Mouse (Mus musculus): Measurements from ENCODE around the gene Fgd3. TPM values are rescaled to one million over a fixed set of nuclear protein-coding genes. Genes with fewer than 3 reads are reported as not detected.

Fgd3 gene
- not detected in 2 replicates for polyA plus RNA-seq (2012; ENCODE audit: insufficient read depth, insufficient read length, low replicate concordance, missing spikeins)

DNA sequence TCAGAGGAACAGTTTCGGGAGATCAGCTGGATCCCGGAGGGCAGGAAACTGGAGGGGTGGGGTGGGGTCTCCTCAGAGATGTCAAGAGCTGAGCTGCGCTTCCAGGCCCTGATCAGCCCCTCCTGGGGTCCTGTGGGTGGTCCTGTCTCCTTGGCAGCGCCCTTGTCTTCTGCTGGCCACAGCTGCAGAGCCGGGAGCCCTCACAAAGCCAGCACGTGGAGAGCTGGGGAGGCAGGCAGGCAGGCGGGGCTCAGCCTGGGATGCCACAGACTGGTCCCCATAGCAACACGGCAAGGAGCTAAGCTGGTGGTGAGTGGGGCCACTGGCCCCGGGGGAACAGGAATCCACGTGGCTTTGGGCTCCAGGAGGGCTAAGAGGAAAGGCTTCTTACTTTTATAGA is at the start of gene Fgd3:
Gene Fgd3, minus strand, starts transcription at position 272 of the 400 bp plus-strand sequence.
- H3K4me3 ChIP-seq (ENCODE audit: insufficient read depth, low read depth, low read length): peak within 1 kb of the TSS; percentile 51
- no peak for TF ChIP-seq POLR2A (IDR thresholded peaks at IDR 0.05; ENCODE audit: insufficient read depth, low read depth, low read length)
- no peak for TF ChIP-seq CTCF (IDR thresholded peaks at IDR 0.05; ENCODE audit: insufficient read depth, low read depth, low read length)
- H3K27ac ChIP-seq (ENCODE audit: insufficient read depth, low read depth, low read length): peak within 1 kb of the TSS; percentile 40
- WGBS: under 1% methylated on average over 10 of the region's 10 CpGs
- H3K4me1 ChIP-seq (ENCODE audit: control insufficient read depth, insufficient read depth, low read length): peaks cover 31% of the 10 kb centered on the region

DNA sequence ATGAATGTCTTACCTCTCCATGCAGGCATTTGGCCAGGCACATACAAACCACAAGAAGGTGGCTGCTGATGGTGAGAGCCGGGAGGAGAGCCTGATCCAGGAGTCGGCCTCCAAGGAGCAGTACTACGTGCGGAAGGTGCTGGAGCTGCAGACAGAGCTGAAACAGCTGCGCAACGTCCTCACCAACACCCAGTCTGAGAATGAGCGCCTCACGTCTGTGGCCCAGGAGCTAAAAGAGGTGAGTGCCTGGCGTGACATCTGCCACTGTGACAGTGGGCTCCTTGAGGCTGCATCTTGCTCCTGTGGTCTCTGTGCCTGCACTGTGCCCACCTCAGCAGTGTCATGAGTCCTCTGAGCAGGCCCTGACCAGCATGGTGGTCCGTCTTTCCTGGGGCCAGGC is 49.3 kb upstream of the Fgd3 start:
- TF ChIP-seq POLR2A (IDR thresholded peaks at IDR 0.05; ENCODE audit: insufficient read depth, low read depth, low read length) (no peak), CTCF (IDR thresholded peaks at IDR 0.05; ENCODE audit: insufficient read depth, low read depth, low read length) (no peak)
- H3K4me1 ChIP-seq (ENCODE audit: control insufficient read depth, insufficient read depth, low read length): peaks cover 29% of the 10 kb centered on the region
- H3K27ac ChIP-seq (ENCODE audit: insufficient read depth, low read depth, low read length): no peak overlapping the region
- WGBS: 89% methylated on average over 10 of the region's 10 CpGs
- H3K4me3 ChIP-seq (ENCODE audit: insufficient read depth, low read depth, low read length): no peak overlapping the region

DNA sequence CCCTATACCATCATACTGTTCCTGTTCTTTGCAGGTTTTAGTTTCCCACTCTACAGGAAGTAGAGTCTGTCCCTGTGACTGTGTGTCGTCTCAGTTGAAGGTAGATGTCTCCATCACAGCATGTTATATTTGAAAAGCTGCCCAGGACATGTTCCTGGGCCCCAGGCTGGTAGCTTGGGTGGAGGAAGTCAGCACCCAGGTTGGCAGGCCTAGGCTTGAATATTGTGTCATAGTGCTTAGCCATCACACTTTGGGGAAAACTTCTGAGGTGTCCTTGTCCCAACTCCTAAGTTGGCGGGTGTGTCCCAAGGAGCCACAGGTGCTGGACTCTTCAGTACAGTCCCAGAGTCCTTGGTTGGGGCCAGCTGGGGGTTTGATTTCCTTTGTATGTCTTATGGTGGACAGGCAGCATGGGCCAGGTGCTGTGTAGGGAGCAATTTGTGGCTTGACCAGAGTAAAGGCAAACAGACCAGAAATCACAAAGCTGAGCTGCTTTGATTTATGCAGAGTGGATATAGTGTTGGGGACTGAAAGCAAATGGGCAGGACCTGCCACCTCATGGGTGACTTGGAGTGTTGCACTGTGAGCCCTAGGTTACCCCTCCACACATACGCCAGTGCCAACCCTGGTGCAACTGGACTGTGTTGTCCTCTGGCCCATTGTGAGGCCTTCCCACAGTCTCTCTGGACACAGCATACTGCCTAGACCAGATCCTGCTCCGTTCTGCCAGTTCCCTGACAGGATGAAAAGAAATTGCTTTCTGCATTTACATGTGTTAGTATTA is 47.7 kb upstream of the Fgd3 start:
- WGBS: 76% methylated on average over 4 of the region's 4 CpGs
- TF ChIP-seq CTCF (IDR thresholded peaks at IDR 0.05; ENCODE audit: insufficient read depth, low read depth, low read length): no peak
- no peak for TF ChIP-seq POLR2A (IDR thresholded peaks at IDR 0.05; ENCODE audit: insufficient read depth, low read depth, low read length)
- no peak overlapping the region for H3K27ac ChIP-seq (ENCODE audit: insufficient read depth, low read depth, low read length)
- H3K4me3 ChIP-seq (ENCODE audit: insufficient read depth, low read depth, low read length): no peak overlapping the region
- H3K4me1 ChIP-seq (ENCODE audit: control insufficient read depth, insufficient read depth, low read length): peaks cover 33% of the 10 kb centered on the region

DNA sequence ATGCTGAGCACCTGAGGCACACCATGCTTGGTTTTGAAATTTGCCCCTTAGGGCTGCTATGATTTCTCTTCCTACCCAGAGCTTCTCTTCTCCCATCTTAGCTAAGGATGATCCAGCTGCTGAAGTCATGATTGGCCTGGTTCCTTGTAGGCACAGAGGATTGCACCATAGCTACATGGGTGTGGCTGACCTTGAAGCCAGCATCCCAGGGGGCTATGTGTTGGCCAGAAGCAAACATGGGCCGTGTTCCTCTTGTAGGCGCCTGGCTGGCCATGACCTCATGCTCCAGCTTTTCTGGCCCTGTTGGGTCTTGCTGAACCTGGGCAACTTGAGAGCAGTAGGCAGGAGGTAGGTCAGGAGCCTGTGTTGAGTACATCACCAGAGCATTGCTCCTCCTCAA is 44.6 kb upstream of the Fgd3 start:
- 73% methylated on average over 2 of the region's 2 CpGs for WGBS
- H3K4me1 ChIP-seq (ENCODE audit: control insufficient read depth, insufficient read depth, low read length): peaks cover 26% of the 10 kb centered on the region
- no peak overlapping the region for H3K27ac ChIP-seq (ENCODE audit: insufficient read depth, low read depth, low read length)
- H3K4me3 ChIP-seq (ENCODE audit: insufficient read depth, low read depth, low read length): no peak overlapping the region
- no peak for TF ChIP-seq POLR2A (IDR thresholded peaks at IDR 0.05; ENCODE audit: insufficient read depth, low read depth, low read length)
- TF ChIP-seq CTCF (IDR thresholded peaks at IDR 0.05; ENCODE audit: insufficient read depth, low read depth, low read length): no peak

DNA sequence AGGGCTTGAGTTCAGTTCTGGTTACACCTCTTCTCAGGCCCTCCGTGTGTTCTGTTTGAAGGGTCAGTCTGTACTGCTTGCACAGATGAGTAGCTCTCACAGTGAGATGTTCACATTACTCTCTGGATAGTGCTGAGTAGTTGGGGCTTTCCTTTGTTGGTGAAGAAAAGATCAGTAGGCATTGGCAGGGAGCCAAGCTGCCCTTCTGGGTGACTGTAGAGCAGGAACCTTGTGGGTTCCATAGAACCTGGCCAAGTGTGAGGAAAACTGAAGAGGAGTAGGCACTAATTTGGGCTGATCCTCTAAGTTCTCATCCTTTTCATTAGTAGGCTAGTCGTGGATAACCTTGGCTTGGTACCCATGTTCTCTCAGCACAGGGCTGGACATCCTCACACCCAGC is 42.7 kb upstream of the Fgd3 start:
- Histone ChIP-seq H3K4me3 (ENCODE audit: insufficient read depth, low read depth, low read length) (no peak overlapping the region), H3K27ac (ENCODE audit: insufficient read depth, low read depth, low read length) (no peak overlapping the region), H3K4me1 (ENCODE audit: control insufficient read depth, insufficient read depth, low read length) (peaks cover 24% of the 10 kb centered on the region)
- TF ChIP-seq CTCF (IDR thresholded peaks at IDR 0.05; ENCODE audit: insufficient read depth, low read depth, low read length): no peak
- no peak for TF ChIP-seq POLR2A (IDR thresholded peaks at IDR 0.05; ENCODE audit: insufficient read depth, low read depth, low read length)
- WGBS: 47% methylated on average over 2 of the region's 2 CpGs

DNA sequence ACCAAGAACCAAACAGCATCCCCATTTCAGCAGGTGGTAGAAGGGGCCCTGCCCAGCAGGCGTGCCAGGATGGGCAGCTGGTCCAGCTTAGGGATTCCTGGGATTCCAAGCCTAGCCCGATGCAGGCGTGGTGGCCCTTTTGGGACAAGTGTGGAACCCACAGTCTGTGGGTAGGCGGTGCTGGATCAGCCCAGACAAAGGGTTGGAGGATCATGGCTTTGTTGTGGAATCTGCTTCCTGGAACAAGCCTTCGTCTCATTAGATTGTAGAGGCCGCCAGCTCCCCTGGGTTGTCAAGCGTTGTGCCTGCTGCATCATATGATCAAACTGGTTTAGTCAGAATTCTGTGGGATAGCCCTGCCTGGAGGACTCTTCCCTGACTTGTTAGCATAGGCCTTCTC is 42.3 kb upstream of the Fgd3 start:
- Histone ChIP-seq H3K4me1 (ENCODE audit: control insufficient read depth, insufficient read depth, low read length) (peaks cover 24% of the 10 kb centered on the region), H3K4me3 (ENCODE audit: insufficient read depth, low read depth, low read length) (no peak overlapping the region), H3K27ac (ENCODE audit: insufficient read depth, low read depth, low read length) (no peak overlapping the region)
- 62% methylated on average over 7 of the region's 7 CpGs for WGBS
- TF ChIP-seq POLR2A (IDR thresholded peaks at IDR 0.05; ENCODE audit: insufficient read depth, low read depth, low read length) (no peak), CTCF (IDR thresholded peaks at IDR 0.05; ENCODE audit: insufficient read depth, low read depth, low read length) (no peak)

DNA sequence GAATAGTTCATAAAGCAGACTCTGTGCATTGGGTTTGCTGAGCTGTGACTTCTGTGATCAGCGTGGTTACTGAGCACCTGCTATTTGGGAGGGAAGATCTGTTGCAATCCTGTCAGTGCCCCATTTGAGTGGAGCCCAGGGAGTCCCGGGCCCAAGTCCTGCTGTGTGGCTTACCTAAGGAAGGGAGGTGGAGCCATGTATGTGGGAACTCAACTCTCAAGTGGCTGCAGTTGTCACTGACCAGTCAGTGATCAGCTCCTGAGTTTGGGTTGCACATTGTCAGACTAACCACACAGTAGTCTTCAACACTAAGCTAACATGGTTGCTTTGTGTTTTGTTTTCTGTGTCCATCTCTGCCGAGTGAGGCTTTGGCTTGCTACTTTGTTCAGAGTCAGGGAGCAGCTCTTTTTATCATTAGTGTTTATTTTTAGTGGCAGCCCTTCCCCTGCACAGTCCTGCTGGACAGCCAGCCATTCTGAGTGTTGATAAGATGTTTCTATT is 40.8 kb upstream of the Fgd3 start:
- Histone ChIP-seq H3K4me1 (ENCODE audit: control insufficient read depth, insufficient read depth, low read length) (peaks cover 20% of the 10 kb centered on the region), H3K4me3 (ENCODE audit: insufficient read depth, low read depth, low read length) (no peak overlapping the region), H3K27ac (ENCODE audit: insufficient read depth, low read depth, low read length) (no peak overlapping the region)
- no peak for TF ChIP-seq POLR2A (IDR thresholded peaks at IDR 0.05; ENCODE audit: insufficient read depth, low read depth, low read length)
- no peak for TF ChIP-seq CTCF (IDR thresholded peaks at IDR 0.05; ENCODE audit: insufficient read depth, low read depth, low read length)
- 17% methylated on average over 3 of the region's 3 CpGs for WGBS

DNA sequence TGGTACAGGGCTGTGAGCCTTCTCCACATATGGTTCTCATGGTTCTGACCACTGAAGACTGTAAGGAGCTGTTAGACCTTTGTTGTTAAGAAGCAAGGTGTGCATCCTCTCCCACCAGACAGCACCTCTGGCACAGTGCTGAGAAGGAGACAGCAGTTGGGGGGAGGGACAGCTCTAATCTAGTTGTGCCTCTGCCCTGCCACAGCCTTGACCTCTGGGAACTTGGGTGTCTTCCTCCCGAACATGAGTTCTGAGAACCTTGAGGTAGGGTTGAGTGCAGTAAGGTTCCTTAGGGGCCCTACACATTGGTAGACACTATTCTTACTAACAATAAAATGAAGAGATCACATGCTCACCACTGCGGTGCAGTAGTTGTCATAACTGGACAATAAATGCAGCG is 38.1 kb upstream of the Fgd3 start:
- H3K4me3 ChIP-seq (ENCODE audit: insufficient read depth, low read depth, low read length): no peak overlapping the region
- TF ChIP-seq POLR2A (IDR thresholded peaks at IDR 0.05; ENCODE audit: insufficient read depth, low read depth, low read length) (no peak), CTCF (IDR thresholded peaks at IDR 0.05; ENCODE audit: insufficient read depth, low read depth, low read length) (no peak)
- peaks cover 21% of the 10 kb centered on the region for H3K4me1 ChIP-seq (ENCODE audit: control insufficient read depth, insufficient read depth, low read length)
- no peak overlapping the region for H3K27ac ChIP-seq (ENCODE audit: insufficient read depth, low read depth, low read length)
- 97% methylated on average over 3 of the region's 3 CpGs for WGBS

DNA sequence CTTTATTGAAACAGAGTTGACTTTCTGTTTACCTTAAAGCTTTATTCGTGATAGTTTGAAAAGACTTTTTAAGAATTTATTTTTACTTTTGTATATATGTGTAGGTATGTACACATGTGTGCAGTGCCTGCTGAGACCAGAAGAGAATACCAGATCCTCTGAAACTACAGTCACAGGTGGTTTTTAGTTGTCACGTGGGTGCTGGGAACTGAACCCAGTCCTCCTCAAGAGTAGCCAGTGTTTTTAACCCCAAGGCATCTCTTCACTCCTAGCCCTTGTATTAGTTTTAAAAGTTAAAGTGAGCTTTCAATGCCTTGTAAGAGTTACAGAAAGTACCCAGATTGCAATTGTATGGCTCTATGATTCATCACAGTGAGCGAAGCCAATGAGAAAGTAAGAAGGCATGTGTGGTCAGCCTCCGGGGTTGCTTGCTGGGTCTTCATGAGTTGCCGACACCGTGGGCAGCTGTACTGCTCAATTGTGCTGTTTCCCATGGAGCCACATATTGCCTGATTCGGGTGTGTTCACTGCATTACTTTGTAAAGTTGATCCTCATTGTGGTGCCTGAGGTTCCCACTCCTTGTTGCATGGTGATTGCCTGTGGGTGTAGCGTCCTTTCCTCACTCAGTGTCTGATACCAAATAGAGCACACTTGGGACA is 37.4 kb upstream of the Fgd3 start:
- WGBS: 95% methylated on average over 8 of the region's 8 CpGs
- TF ChIP-seq POLR2A (IDR thresholded peaks at IDR 0.05; ENCODE audit: insufficient read depth, low read depth, low read length) (no peak), CTCF (IDR thresholded peaks at IDR 0.05; ENCODE audit: insufficient read depth, low read depth, low read length) (no peak)
- H3K4me3 ChIP-seq (ENCODE audit: insufficient read depth, low read depth, low read length): no peak overlapping the region
- peaks cover 26% of the 10 kb centered on the region for H3K4me1 ChIP-seq (ENCODE audit: control insufficient read depth, insufficient read depth, low read length)
- H3K27ac ChIP-seq (ENCODE audit: insufficient read depth, low read depth, low read length): no peak overlapping the region
